Mouse (Mus musculus) bone marrow, adult 2 months (tissue): Measurements from ENCODE around the gene Map7.

Experiments
- CTCF ChIP-seq: fragments of 200-500 bp; IDR thresholded peaks from 2 replicates; pipeline ENCODE4 v1.5.1; 2011; ENCODE audit warnings: low read length, control low read depth; ENCODE audit not compliant: control insufficient read depth, insufficient read depth
- POLR2A ChIP-seq: fragments of 200-500 bp; IDR thresholded peaks from 2 replicates; pipeline ENCODE4 v1.6.1; 2011; ENCODE audit warnings: low read depth, mild to moderate bottlenecking, control low read depth, low read length, borderline replicate concordance; ENCODE audit not compliant: control insufficient read depth

DNA sequence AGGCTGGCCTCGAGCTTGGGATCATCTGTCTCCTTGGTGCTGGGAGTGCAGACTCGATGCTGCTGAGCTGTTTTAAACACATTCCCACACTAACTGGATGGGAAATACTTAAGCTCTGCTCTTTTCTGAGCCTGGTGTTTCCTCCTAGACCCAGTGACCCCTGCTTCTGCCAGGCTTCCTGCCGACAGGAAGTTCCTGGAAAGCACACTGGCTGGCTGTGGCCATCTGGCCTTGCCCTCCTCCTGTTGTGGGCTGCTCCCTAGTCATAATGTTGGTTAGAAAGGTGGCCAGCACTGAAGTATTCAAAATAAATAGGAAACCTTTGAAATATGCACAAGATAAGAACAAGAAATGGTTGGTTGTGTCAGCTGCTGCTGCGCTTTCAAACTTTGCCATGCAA lies 86.2 kb downstream of the Map7 start:
- no peak for TF ChIP-seq CTCF
- TF ChIP-seq POLR2A, result no peak
